ENCODE assay signal across 8 mouse cellular contexts in the genomic region with DNA sequence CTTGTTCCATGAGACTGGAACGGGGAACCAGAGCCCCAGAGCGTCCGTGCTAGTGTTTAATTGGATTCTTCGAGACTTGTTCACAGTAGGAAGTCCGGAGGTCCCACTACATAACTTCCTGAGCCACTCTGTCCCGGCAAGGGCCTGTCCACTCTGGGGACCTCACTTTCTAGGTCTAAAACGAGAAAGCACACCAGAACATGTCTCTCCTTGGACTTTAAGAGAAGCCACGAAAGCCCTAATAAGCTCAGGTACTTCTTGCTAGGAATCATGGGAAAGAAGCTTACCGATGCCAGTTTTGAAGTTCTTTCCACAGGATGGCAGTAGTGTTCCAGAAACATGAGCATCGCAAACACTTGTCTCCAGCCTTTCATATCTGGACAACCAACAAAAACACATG.
DNase-seq lines count a peak whose midpoint lies in the region; ATAC-seq lines count a peak whose summit lies in the region.

No protein-coding gene starts in this region.

- no peaks in the 10 kb centered on the region for H3K9me3 ChIP-seq in limb, embryonic 15.5 days
- H3K9me3 ChIP-seq in neural tube, embryonic 13.5 days = no peaks in the 10 kb centered on the region

- WGBS in limb, embryonic 15.5 days = 37% methylated on average over 10 of the region's 10 CpGs
- WGBS in neural tube, embryonic 13.5 days = 60% methylated on average over 10 of the region's 10 CpGs

- no peaks in the 10 kb centered on the region for H3K27me3 ChIP-seq in limb, embryonic 15.5 days
- H3K27me3 ChIP-seq in neural tube, embryonic 13.5 days = no peaks in the 10 kb centered on the region

- H3K4me3 ChIP-seq in limb, embryonic 15.5 days = peak overlapping the region; percentile 39
- H3K4me3 ChIP-seq in neural tube, embryonic 13.5 days = peak overlapping the region; percentile 35

- peak overlapping the region; percentile 71 for H3K27ac ChIP-seq in limb, embryonic 15.5 days
- no peak overlapping the region for H3K27ac ChIP-seq in neural tube, embryonic 13.5 days (replicated peaks)

- no peak for ATAC-seq in limb, embryonic 15.5 days (ENCODE audit: insufficient number of reproducible peaks, low FRiP score, low TSS enrichment, low read depth)
- no peak for ATAC-seq in neural tube, embryonic 13.5 days (ENCODE audit: low read depth)

- H3K4me1 ChIP-seq in limb, embryonic 15.5 days = no peaks in the 10 kb centered on the region
- no peaks in the 10 kb centered on the region for H3K4me1 ChIP-seq in neural tube, embryonic 13.5 days (replicated peaks)

- H3K4me2 ChIP-seq in limb, embryonic 15.5 days = peak overlapping the region; percentile 33; the same call in 1 of the 2 replicates
- H3K4me2 ChIP-seq in neural tube, embryonic 13.5 days = peak overlapping the region; percentile 45

- no peaks in the 10 kb centered on the region for H3K36me3 ChIP-seq in limb, embryonic 15.5 days
- no peaks in the 10 kb centered on the region for H3K36me3 ChIP-seq in neural tube, embryonic 13.5 days

- 0 out of 2 replicates have a peak overlapping the region, but pooled peaks have one; percentile 7 for H3K9ac ChIP-seq in limb, embryonic 15.5 days
- H3K9ac ChIP-seq in neural tube, embryonic 13.5 days = no peak overlapping the region

- DNase-seq in cerebellum, adult 11 months = peak; percentile 48
- no peak for DNase-seq in cerebellum, adult 9-11 months
- peak; percentile 2 for DNase-seq in 3T3-L1 (ENCODE audit: low read depth, low spot score)
- DNase-seq in embryo, embryonic 10.5 days (ENCODE audit: low spot score) = peak; percentile 59
- DNase-seq in heart, postnatal 4 days = peak; percentile 64
- no peak for DNase-seq in spleen, postnatal 10 days (ENCODE audit: low spot score in 2 of 2)

Comparison
In these comparisons a context has a peak if more than half of its experiments do, and no peak if none do; other contexts are left out.
1. DNase-seq: peak in cerebellum, adult 11 months (single experiment), 3T3-L1 (single experiment), embryo, embryonic 10.5 days (single experiment) and heart, postnatal 4 days (single experiment); none in cerebellum, adult 9-11 months (single experiment) and spleen, postnatal 10 days (0 of 2).